Mouse (Mus musculus) G1E (cell line): ENCODE measurements around the gene 1700011L22Rik. TPM values are rescaled to one million over a fixed set of nuclear protein-coding genes. Genes with fewer than 3 reads are reported as not detected.

Experiments
- ATAC-seq: 2 replicates; pipeline ENCODE4 v1.8.0; 2016; ENCODE audit warnings: mild to moderate bottlenecking; ENCODE audit not compliant: insufficient number of reproducible peaks, poor library complexity, low FRiP score, severe bottlenecking; ENCODE audit errors: extremely low read depth
- DNase-seq: peaks from one replicate; pipeline ENCODE4 v3.0.0; 2012; ENCODE audit warnings: low spot score
- H3K27me3 ChIP-seq: 2 replicates; pipeline ENCODE4 v1.6.1; 2012; ENCODE audit warnings: mild to moderate bottlenecking, low read length, inconsistent platforms; ENCODE audit not compliant: insufficient read depth
- H3K36me3 ChIP-seq: replicated peaks from 2 replicates; pipeline ENCODE3; 2012; ENCODE audit warnings: mild to moderate bottlenecking, inconsistent platforms
- H3K4me1 ChIP-seq: 2 replicates; pipeline ENCODE4 v1.6.1; 2012; ENCODE audit warnings: low read depth, low read length, inconsistent platforms, mixed read lengths; ENCODE audit not compliant: insufficient read depth
- H3K4me3 ChIP-seq: 2 replicates; pipeline ENCODE4 v1.5.1; 2012; ENCODE audit warnings: low read depth, mild to moderate bottlenecking, inconsistent platforms, low read length, moderate library complexity, mixed read lengths
- H3K9me3 ChIP-seq: replicated peaks from 2 replicates; pipeline ENCODE4 v1.6.1; 2012; ENCODE audit warnings: inconsistent platforms
- CTCF ChIP-seq: IDR thresholded peaks from 2 replicates; pipeline ENCODE4 v1.5.1; 2012; ENCODE audit warnings: low read depth, low read length, inconsistent platforms, mixed read lengths
- GATA1 ChIP-seq: IDR thresholded peaks from 2 replicates; pipeline ENCODE4 v1.6.1; 2012; ENCODE audit warnings: borderline replicate concordance, low read length, inconsistent platforms, mixed read lengths
- GATA2 ChIP-seq: IDR thresholded peaks from 2 replicates; pipeline ENCODE4 v1.6.1; 2012; ENCODE audit warnings: low read depth, low read length, inconsistent platforms, borderline replicate concordance
- POLR2AphosphoS5 ChIP-seq: IDR thresholded peaks from 2 replicates; pipeline ENCODE4 v1.6.1; 2012; ENCODE audit warnings: low read depth, low read length, inconsistent platforms; ENCODE audit not compliant: insufficient replicate concordance
- TAL1 ChIP-seq: conservative IDR thresholded peaks from 2 replicates; pipeline ENCODE4 v1.6.1; 2012; ENCODE audit warnings: low read depth, low read length, inconsistent platforms, mixed read lengths
- polyA plus RNA-seq: library from polyadenylated mRNA; stranded (reverse); fragments of >175 nt; gene quantifications from 2 replicates; pipeline ENCODE4 v1.2.3, GENCODE M21; 2012
- total RNA-seq, 2 experiments: library from RNA; stranded (forward) in 1 of 2; stranded (reverse) in 1 of 2; fragments of 200-1000 nt in 1 of 2; fragments of >200 nt in 1 of 2; fragmentation: Nextera tagmentation in 1 of 2; gene quantifications; 2 replicates each; pipeline ENCODE4 v1.2.3; 2014 to 2017

The 1700011L22Rik gene
- total and polyA plus RNA-seq, 3 experiments = not detected

- TF ChIP-seq TAL1 = no peak
- no peak for TF ChIP-seq CTCF
- no peak for TF ChIP-seq GATA1
- Histone ChIP-seq H3K27me3 (peaks cover 7% of the 10 kb centered on the region; the same call in 1 of the 2 replicates), H3K4me3 (no peak overlapping the region), H3K9me3 (no peaks in the 10 kb centered on the region), H3K36me3 (no peaks in the 10 kb centered on the region), H3K4me1 (no peaks in the 10 kb centered on the region)
- DNase-seq (no peak), ATAC-seq (no peak)
These were observed 22.3 kb downstream of the 1700011L22Rik start for GRCm38 (mm10) chr8:79226046-79226445.

- no peaks in the 10 kb centered on the region for H3K36me3 ChIP-seq
- TF ChIP-seq CTCF (no peak), TAL1 (no peak), POLR2AphosphoS5 (no peak), GATA1 (no peak), GATA2 (no peak)
- ATAC-seq (no peak), DNase-seq (no peak)
- peaks cover 7% of the 10 kb centered on the region; the same call in 1 of the 2 replicates for H3K27me3 ChIP-seq
- no peak overlapping the region for H3K4me3 ChIP-seq
- H3K9me3 ChIP-seq = no peaks in the 10 kb centered on the region
- H3K4me1 ChIP-seq = no peaks in the 10 kb centered on the region
These were observed 22.8 kb downstream of the 1700011L22Rik start for GRCm38 (mm10) chr8:79225586-79225985.

- Histone ChIP-seq H3K36me3 (no peaks in the 10 kb centered on the region), H3K4me3 (no peak overlapping the region), H3K9me3 (no peaks in the 10 kb centered on the region), H3K4me1 (no peaks in the 10 kb centered on the region), H3K27me3 (peaks cover 7% of the 10 kb centered on the region; the same call in 1 of the 2 replicates)
- ATAC-seq (no peak), DNase-seq (no peak)
- no peak for TF ChIP-seq TAL1
- no peak for TF ChIP-seq CTCF
- no peak for TF ChIP-seq POLR2AphosphoS5
- no peak for TF ChIP-seq GATA1
- no peak for TF ChIP-seq GATA2
These were observed 24.0 kb downstream of the 1700011L22Rik start for GRCm38 (mm10) chr8:79224363-79224762.

DNA sequence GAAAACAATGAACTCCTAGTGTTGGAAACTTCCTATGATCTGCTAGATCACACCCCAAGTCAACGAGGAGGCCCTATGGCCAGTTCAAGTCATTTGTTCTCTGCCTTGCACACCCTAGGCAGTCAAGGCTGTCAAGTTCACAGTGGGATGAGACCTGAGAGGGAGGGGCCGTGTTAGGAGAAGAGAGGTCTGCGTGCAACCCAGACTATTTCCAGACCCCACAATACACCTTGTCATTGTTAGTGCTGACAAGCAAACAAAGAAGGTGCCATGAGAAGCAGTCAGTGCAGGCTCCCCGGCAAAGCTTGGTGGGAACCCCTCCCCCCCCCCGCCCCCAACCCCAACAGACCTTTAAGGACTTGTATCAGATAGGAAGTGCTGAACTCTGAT is 25.6 kb downstream of the 1700011L22Rik start:
- no peak for DNase-seq
- Histone ChIP-seq H3K4me3 (no peak overlapping the region), H3K27me3 (peaks cover 5% of the 10 kb centered on the region; the same call in 1 of the 2 replicates), H3K4me1 (no peaks in the 10 kb centered on the region), H3K36me3 (no peaks in the 10 kb centered on the region), H3K9me3 (no peaks in the 10 kb centered on the region)
- TF ChIP-seq POLR2AphosphoS5 (no peak), CTCF (no peak), TAL1 (no peak), GATA2 (no peak), GATA1 (no peak)
- ATAC-seq = no peak

- Histone ChIP-seq H3K4me1 (no peaks in the 10 kb centered on the region), H3K9me3 (no peaks in the 10 kb centered on the region), H3K27me3 (peaks cover 3% of the 10 kb centered on the region; the same call in 1 of the 2 replicates), H3K4me3 (no peak overlapping the region), H3K36me3 (no peaks in the 10 kb centered on the region)
- ATAC-seq (no peak), DNase-seq (no peak)
- TF ChIP-seq TAL1 (no peak), GATA1 (no peak), GATA2 (no peak), POLR2AphosphoS5 (no peak), CTCF (no peak)
These were observed 26.1 kb downstream of the 1700011L22Rik start for GRCm38 (mm10) chr8:79222106-79222751.

DNA sequence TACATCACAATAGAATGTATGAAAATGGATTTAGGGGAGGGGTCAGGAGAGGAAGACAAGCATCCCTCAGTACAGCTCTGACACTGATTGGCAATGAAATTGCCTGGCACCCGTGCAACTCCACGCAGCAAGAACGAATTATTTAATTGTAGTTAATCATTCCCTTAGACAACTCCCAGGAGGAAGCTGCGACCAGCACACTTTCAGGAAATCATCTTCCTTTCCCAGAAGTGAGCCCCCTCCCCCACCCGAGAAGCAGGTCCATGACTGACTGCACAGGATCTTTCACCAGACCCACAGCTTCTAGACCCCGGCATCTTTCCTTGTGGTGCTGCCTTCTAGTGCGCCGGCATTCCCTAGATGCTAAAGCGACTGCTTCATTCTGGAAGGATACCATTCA is 36.7 kb downstream of the 1700011L22Rik start:
- H3K36me3 ChIP-seq = no peaks in the 10 kb centered on the region
- H3K9me3 ChIP-seq = no peaks in the 10 kb centered on the region
- ATAC-seq (no peak), DNase-seq (no peak)
- no peak for TF ChIP-seq TAL1
- no peak for TF ChIP-seq POLR2AphosphoS5
- TF ChIP-seq GATA1 = no peak
- TF ChIP-seq GATA2 = no peak
- no peak for TF ChIP-seq CTCF
- H3K27me3 ChIP-seq = peaks cover 21% of the 10 kb centered on the region; the same call in 1 of the 2 replicates
- no peak overlapping the region for H3K4me3 ChIP-seq
- H3K4me1 ChIP-seq = no peaks in the 10 kb centered on the region
